Mouse (Mus musculus) urinary bladder, postnatal 36 days (tissue): ENCODE results near the gene Tmem106c.

Experiments
- DNase-seq, 2 experiments: peaks; one replicate each; pipeline ENCODE4 v3.0.0; 2022; ENCODE audit warnings: low spot score in 2 of 2, mixed read lengths in 1 of 2

Tmem106c gene

GRCm38 (mm10) chr15:97963989-97964835 lies at the start of gene Tmem106c:
Gene Tmem106c (plus strand): TSS chr15:97964200.
- DNase-seq, result peak; percentile 78 to 90

GRCm38 (mm10) chr15:97914331-97914747 lies 49.7 kb upstream of the Tmem106c start:
- peak in 1 of 2 experiments; percentile 63 for DNase-seq

- no peak for DNase-seq
Observed at GRCm38 (mm10) chr15:97917994-97918393, 46.0 kb upstream of the Tmem106c start.

- no peak for DNase-seq
Observed at GRCm38 (mm10) chr15:97919217-97919616, 44.8 kb upstream of the Tmem106c start.

- DNase-seq, result no peak
Observed at GRCm38 (mm10) chr15:97920306-97920705, 43.7 kb upstream of the Tmem106c start.

GRCm38 (mm10) chr15:97921796-97922195 lies 42.2 kb upstream of the Tmem106c start:
- no peak for DNase-seq

GRCm38 (mm10) chr15:97922421-97922820 lies 41.6 kb upstream of the Tmem106c start:
- DNase-seq, result no peak

- DNase-seq, result no peak
Observed at GRCm38 (mm10) chr15:97927018-97927417, 37.0 kb upstream of the Tmem106c start.

GRCm38 (mm10) chr15:97927821-97928220 lies 36.2 kb upstream of the Tmem106c start:
- no peak for DNase-seq

GRCm38 (mm10) chr15:97929259-97929824 lies 34.7 kb upstream of the Tmem106c start:
- no peak for DNase-seq

GRCm38 (mm10) chr15:97932441-97932840 lies 31.6 kb upstream of the Tmem106c start:
- DNase-seq, result no peak

- DNase-seq, result no peak
Observed at GRCm38 (mm10) chr15:97938580-97938979, 25.4 kb upstream of the Tmem106c start.

GRCm38 (mm10) chr15:97940088-97940487 lies 23.9 kb upstream of the Tmem106c start:
- DNase-seq, result no peak

- no peak for DNase-seq
Observed at GRCm38 (mm10) chr15:97941306-97941705, 22.7 kb upstream of the Tmem106c start.

GRCm38 (mm10) chr15:97942538-97942937 lies 21.5 kb upstream of the Tmem106c start:
- no peak for DNase-seq

- no peak for DNase-seq
Observed at GRCm38 (mm10) chr15:97943356-97943755, 20.6 kb upstream of the Tmem106c start.

- no peak for DNase-seq
Observed at GRCm38 (mm10) chr15:97944919-97945574, 19.0 kb upstream of the Tmem106c start.

- no peak for DNase-seq
Observed at GRCm38 (mm10) chr15:97945656-97946315, 18.2 kb upstream of the Tmem106c start.

- DNase-seq, result no peak
Observed at GRCm38 (mm10) chr15:97948720-97949119, 15.3 kb upstream of the Tmem106c start.

GRCm38 (mm10) chr15:97949706-97950105 lies 14.3 kb upstream of the Tmem106c start:
- DNase-seq, result no peak

GRCm38 (mm10) chr15:97950240-97950639 lies 13.8 kb upstream of the Tmem106c start:
- DNase-seq, result no peak
